Mouse (Mus musculus): Measurements from ENCODE around the gene Gnat3. TPM values are rescaled to one million over a fixed set of nuclear protein-coding genes. Genes with fewer than 3 reads are reported as not detected.

Gnat3 gene
- polyA plus RNA-seq, 1 experiment from 2014 or later = not detected

DNA sequence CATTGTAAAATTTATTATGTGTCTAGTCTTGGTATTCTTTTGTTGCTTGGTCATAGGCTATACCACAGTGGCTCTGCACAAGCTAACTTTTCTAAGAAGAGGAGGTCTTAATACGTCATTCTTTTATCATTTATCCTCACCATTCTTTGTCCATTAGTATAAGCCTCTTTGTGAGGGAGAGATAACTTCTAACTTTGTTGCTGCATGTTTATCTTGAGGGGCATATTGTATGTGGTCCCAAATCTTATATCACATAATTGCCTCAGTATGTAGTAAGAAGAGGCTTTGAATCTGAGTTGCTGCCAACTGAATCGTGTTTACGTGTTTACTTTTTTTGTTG is 8.0 kb downstream of the Gnat3 start:
- H3K36me3 ChIP-seq = no peaks in the 10 kb centered on the region
- no peaks in the 10 kb centered on the region for H3K9me3 ChIP-seq (replicated peaks)
- no peak overlapping the region for H3K9ac ChIP-seq
- H3K4me1 ChIP-seq (replicated peaks) = peaks cover 3% of the 10 kb centered on the region; the same call in 1 of the 2 replicates
- 82% methylated on average over 3 of the region's 3 CpGs for WGBS
- no peaks in the 10 kb centered on the region for H3K27me3 ChIP-seq (replicated peaks)
- H3K4me2 ChIP-seq = no peak overlapping the region
- no peak overlapping the region for H3K4me3 ChIP-seq
- no peak overlapping the region for H3K27ac ChIP-seq (ENCODE audit: poor library complexity, severe bottlenecking)
- no peak for ATAC-seq (ENCODE audit: insufficient number of reproducible peaks, low FRiP score)

DNA sequence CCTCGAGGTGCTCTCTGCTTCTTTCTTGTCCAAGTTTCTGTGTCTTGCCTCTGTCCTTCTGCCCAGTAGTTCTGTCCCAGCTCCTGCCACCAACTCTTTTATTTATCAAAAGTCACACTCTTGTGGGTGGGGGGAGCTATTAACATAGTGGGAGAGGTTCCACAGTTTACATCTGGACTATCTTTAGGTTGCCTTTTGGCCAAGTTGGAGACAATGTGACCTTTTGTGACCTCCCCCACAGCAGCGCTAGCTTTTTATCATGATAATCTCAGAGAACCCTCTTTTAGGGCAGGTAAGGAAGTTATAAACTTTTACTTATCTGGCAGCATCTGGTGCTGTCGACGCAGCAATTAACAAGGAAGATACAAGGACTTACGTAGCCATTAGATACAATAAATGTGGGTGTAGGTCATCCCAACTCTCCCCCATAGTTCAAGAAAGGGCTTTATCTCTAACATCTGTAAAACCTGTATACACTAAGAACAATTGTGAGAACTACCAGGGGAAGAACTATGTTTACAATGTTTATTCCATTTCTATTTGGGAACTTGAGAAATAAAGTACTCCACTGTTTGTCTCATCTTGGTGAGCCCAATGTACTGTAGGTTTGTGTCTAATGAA is 18.3 kb downstream of the Gnat3 start:
- ATAC-seq (ENCODE audit: insufficient number of reproducible peaks, low FRiP score) = no peak
- Histone ChIP-seq H3K9ac (no peak overlapping the region), H3K27ac (ENCODE audit: poor library complexity, severe bottlenecking) (no peak overlapping the region), H3K36me3 (no peaks in the 10 kb centered on the region), H3K4me3 (no peak overlapping the region), H3K9me3 (replicated peaks) (peaks cover 9% of the 10 kb centered on the region), H3K27me3 (replicated peaks) (no peaks in the 10 kb centered on the region), H3K4me2 (no peak overlapping the region), H3K4me1 (replicated peaks) (0 out of 2 replicates have a peak, but pooled peaks cover 3% of the 10 kb centered on the region)
- WGBS = 74% methylated on average over 5 of the region's 5 CpGs

GRCm38 (mm10) chr5:17982770-17983169 is 20.4 kb downstream of the Gnat3 start:
- 0 out of 2 replicates have a peak, but pooled peaks cover 3% of the 10 kb centered on the region for H3K4me1 ChIP-seq (replicated peaks)
- no peak overlapping the region for H3K4me2 ChIP-seq
- 6% methylated on average over 4 of the region's 4 CpGs for WGBS
- no peak overlapping the region for H3K4me3 ChIP-seq
- no peak overlapping the region for H3K27ac ChIP-seq (ENCODE audit: poor library complexity, severe bottlenecking)
- ATAC-seq (ENCODE audit: insufficient number of reproducible peaks, low FRiP score) = peak; percentile 90
- H3K9ac ChIP-seq = no peak overlapping the region
- H3K36me3 ChIP-seq = no peaks in the 10 kb centered on the region
- H3K9me3 ChIP-seq (replicated peaks) = peaks cover 9% of the 10 kb centered on the region
- H3K27me3 ChIP-seq (replicated peaks) = no peaks in the 10 kb centered on the region

DNA sequence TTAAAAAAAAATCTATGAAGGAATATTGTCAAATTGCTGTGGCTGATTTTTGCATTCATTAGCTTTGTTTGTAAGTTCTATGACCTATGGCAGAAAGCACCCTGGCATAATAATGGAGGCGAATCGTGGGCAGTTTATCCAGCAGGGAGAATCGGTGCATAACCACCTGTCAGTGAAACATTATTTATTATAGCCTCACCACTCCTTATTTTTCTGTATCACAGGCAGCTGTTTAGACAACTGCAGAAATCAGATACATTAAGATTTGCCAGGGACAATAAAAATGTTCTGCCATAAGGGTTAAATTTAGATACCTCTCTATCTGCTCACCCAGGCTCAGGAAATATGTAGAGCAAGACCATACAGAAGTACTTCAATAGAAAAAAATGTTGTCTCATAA is 22.2 kb downstream of the Gnat3 start:
- Histone ChIP-seq H3K36me3 (no peaks in the 10 kb centered on the region), H3K27me3 (replicated peaks) (no peaks in the 10 kb centered on the region), H3K4me3 (no peak overlapping the region), H3K4me2 (no peak overlapping the region), H3K9me3 (replicated peaks) (peaks cover 5% of the 10 kb centered on the region; the same call in 1 of the 2 replicates), H3K9ac (no peak overlapping the region), H3K4me1 (replicated peaks) (0 out of 2 replicates have a peak, but pooled peaks cover 3% of the 10 kb centered on the region), H3K27ac (ENCODE audit: poor library complexity, severe bottlenecking) (no peak overlapping the region)
- 88% methylated on average over 3 of the region's 3 CpGs for WGBS
- no peak for ATAC-seq (ENCODE audit: insufficient number of reproducible peaks, low FRiP score)

DNA sequence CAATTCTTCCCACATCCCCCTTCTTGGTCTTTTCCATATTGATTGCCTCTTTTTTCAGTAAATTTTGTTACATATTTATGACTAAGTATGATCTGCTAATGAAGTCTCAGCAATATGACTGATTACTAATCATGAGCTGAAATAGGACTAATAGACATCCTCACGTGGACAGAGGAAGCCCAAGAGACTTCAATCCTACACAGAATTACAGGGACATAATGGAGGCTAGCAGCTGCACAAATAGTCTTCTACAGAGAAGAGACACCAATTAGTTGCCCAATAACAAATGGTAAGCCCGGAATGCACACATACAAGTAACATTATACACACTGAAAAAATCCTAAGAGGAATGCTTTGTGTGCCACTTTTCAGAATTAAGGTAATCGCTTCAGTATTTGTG is 24.3 kb downstream of the Gnat3 start:
- H3K9ac ChIP-seq = no peak overlapping the region
- H3K4me3 ChIP-seq = no peak overlapping the region
- H3K27me3 ChIP-seq (replicated peaks) = no peaks in the 10 kb centered on the region
- no peaks in the 10 kb centered on the region for H3K36me3 ChIP-seq
- WGBS = 75% methylated on average over 3 of the region's 3 CpGs
- no peaks in the 10 kb centered on the region for H3K9me3 ChIP-seq (replicated peaks)
- H3K4me1 ChIP-seq (replicated peaks) = 0 out of 2 replicates have a peak, but pooled peaks cover under 1% of the 10 kb centered on the region
- no peak overlapping the region for H3K27ac ChIP-seq (ENCODE audit: poor library complexity, severe bottlenecking)
- no peak overlapping the region for H3K4me2 ChIP-seq
- ATAC-seq (ENCODE audit: insufficient number of reproducible peaks, low FRiP score) = no peak

DNA sequence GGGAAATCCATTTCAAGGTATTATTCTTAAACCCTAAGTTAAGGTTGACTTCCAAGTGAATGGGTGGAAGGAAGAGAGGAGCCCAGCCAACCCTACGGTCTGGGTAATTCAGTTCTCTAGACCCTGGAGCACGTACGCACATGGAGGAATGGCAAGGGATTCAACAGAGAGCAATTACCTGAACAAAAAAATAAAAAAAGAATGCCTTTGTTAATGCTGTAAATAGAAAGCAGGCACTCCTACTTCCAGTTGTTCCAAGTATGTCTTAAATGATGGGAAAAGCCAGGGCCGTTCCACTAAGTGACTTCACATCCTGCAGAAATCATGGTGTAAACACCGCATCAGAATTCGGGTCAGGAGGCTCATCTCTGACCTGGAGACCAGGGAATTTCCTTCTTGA is 28.3 kb downstream of the Gnat3 start:
- 85% methylated on average over 6 of the region's 6 CpGs for WGBS
- ATAC-seq (ENCODE audit: insufficient number of reproducible peaks, low FRiP score) = no peak

DNA sequence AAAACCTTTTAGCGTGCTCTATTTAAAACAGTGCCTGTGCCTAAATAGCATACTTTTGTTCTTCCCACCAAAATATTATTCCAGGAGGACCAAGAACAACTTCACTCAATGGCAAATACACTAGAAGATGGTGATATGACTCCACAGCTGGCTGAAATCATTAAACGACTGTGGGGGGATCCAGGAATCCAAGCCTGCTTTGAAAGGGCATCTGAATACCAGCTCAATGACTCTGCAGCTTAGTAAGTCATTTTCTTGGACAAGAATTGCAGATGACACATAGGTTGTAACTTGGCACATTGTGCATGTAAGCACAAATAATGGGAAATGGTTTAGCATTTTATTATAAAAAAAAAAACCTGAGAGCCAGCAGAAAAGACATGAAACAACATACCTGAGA is 37.2 kb downstream of the Gnat3 start:
- H3K4me1 ChIP-seq (replicated peaks) = no peaks in the 10 kb centered on the region
- no peaks in the 10 kb centered on the region for H3K27me3 ChIP-seq (replicated peaks)
- H3K27ac ChIP-seq (ENCODE audit: poor library complexity, severe bottlenecking) = no peak overlapping the region
- no peaks in the 10 kb centered on the region for H3K9me3 ChIP-seq (replicated peaks)
- 66% methylated on average over 2 of the region's 2 CpGs for WGBS
- H3K36me3 ChIP-seq = no peaks in the 10 kb centered on the region
- no peak overlapping the region for H3K4me3 ChIP-seq
- no peak overlapping the region for H3K9ac ChIP-seq
- no peak for ATAC-seq (ENCODE audit: insufficient number of reproducible peaks, low FRiP score)
- no peak overlapping the region for H3K4me2 ChIP-seq

More for the DNA sequence above, 28.3 kb downstream of the Gnat3 start:
- Histone ChIP-seq H3K27me3 (replicated peaks) (no peaks in the 10 kb centered on the region), H3K4me3 (no peak overlapping the region), H3K4me1 (replicated peaks) (no peaks in the 10 kb centered on the region), H3K9ac (no peak overlapping the region), H3K9me3 (replicated peaks) (no peaks in the 10 kb centered on the region), H3K27ac (ENCODE audit: poor library complexity, severe bottlenecking) (no peak overlapping the region), H3K36me3 (no peaks in the 10 kb centered on the region), H3K4me2 (no peak overlapping the region)

- Histone ChIP-seq H3K4me1 (replicated peaks) (no peaks in the 10 kb centered on the region), H3K36me3 (no peaks in the 10 kb centered on the region), H3K4me2 (no peak overlapping the region), H3K9me3 (replicated peaks) (no peaks in the 10 kb centered on the region), H3K4me3 (no peak overlapping the region), H3K27ac (ENCODE audit: poor library complexity, severe bottlenecking) (no peak overlapping the region), H3K9ac (no peak overlapping the region), H3K27me3 (replicated peaks) (no peaks in the 10 kb centered on the region)
- WGBS = 76% methylated on average over 6 of the region's 6 CpGs
- ATAC-seq (ENCODE audit: insufficient number of reproducible peaks, low FRiP score) = no peak
Observed at GRCm38 (mm10) chr5:18000185-18000584, 37.8 kb downstream of the Gnat3 start.

DNA sequence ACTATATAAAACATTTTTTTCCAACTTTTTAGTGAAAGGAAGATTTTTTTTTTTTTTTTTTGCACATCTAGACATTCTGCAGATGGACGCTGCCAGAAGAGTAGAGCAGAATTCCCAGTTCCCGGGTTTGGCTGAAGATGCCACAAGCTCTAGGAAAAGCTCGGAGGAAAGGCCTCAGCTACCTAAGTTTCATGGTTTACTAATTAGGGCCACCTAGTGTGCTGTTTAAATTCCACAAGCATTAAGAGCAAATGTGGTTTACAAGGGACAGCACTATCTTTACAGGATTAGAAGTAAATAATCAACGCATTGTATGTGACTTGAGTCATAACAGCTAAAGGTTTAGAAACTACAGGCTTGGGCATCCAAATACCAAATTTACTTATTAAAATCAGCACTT is 39.3 kb downstream of the Gnat3 start:
- ATAC-seq (ENCODE audit: insufficient number of reproducible peaks, low FRiP score) = no peak
- 33% methylated on average over 4 of the region's 4 CpGs for WGBS
- Histone ChIP-seq H3K27me3 (replicated peaks) (no peaks in the 10 kb centered on the region), H3K9ac (no peak overlapping the region), H3K4me1 (replicated peaks) (no peaks in the 10 kb centered on the region), H3K4me3 (no peak overlapping the region), H3K36me3 (no peaks in the 10 kb centered on the region), H3K27ac (ENCODE audit: poor library complexity, severe bottlenecking) (no peak overlapping the region), H3K9me3 (replicated peaks) (no peaks in the 10 kb centered on the region), H3K4me2 (no peak overlapping the region)

DNA sequence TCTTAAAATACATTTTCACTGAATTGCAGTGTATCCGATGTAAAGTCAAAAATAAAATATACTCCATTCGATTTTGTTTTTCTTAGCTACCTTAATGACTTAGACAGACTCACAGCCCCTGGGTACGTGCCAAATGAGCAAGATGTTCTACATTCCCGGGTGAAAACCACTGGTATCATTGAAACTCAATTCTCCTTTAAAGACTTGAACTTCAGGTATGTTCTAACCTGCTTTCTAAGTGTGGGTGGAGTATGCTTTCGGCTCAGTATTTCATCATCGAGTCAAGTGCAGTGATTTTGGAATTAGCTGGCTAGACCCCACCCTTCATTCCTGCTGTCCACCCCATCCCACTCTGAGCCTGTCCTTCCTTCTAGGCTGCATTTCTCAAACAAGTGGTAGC is 41.3 kb downstream of the Gnat3 start:
- Histone ChIP-seq H3K27me3 (replicated peaks) (no peaks in the 10 kb centered on the region), H3K9ac (no peak overlapping the region), H3K4me3 (no peak overlapping the region), H3K9me3 (replicated peaks) (no peaks in the 10 kb centered on the region), H3K36me3 (no peaks in the 10 kb centered on the region), H3K4me1 (replicated peaks) (no peaks in the 10 kb centered on the region), H3K4me2 (no peak overlapping the region), H3K27ac (ENCODE audit: poor library complexity, severe bottlenecking) (no peak overlapping the region)
- no peak for ATAC-seq (ENCODE audit: insufficient number of reproducible peaks, low FRiP score)
- 83% methylated on average over 6 of the region's 6 CpGs for WGBS

DNA sequence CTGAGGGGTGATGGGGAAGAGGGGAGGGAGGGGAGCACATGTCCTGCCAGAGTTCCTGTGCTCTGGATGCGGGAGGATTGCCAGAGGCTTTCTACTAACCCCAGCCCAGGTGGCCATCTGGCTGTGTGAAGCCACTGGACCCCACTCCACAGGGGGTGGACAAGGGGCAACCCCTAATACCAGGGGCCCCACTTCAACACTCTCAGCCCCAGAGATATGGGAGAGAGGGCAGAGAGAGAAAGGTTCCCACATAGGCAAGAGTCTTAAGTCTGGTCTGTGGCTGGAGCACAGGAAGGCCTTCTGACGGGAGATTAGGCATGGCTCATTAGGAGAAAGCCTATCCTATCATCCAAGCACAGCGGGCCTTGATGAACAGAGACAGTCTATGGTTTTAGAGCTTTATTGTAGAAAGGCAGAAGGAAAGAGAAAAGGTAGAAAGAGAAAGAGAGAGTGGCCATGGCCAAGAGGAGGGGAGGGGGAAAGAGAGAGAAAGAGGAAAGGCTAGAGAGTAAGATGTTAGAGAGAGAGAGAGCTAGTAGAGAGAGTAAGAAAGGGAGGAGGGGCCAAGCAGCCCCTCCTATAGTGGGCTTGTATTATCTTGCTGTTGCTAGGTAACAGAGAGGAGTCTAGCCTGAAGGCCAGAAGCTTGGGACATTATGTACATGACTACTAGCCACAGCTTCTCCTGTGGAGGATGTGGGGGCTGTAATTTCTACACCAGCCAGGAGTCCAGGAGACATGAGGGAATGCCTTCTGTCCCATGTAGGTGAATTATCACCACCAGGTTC is 42.7 kb downstream of the Gnat3 start:
- Histone ChIP-seq H3K4me1 (replicated peaks) (no peaks in the 10 kb centered on the region), H3K27me3 (replicated peaks) (no peaks in the 10 kb centered on the region), H3K36me3 (no peaks in the 10 kb centered on the region), H3K4me3 (no peak overlapping the region), H3K9me3 (replicated peaks) (no peaks in the 10 kb centered on the region), H3K9ac (no peak overlapping the region), H3K4me2 (no peak overlapping the region), H3K27ac (ENCODE audit: poor library complexity, severe bottlenecking) (no peak overlapping the region)
- WGBS = 76% methylated on average over 3 of the region's 3 CpGs
- no peak for ATAC-seq (ENCODE audit: insufficient number of reproducible peaks, low FRiP score)

All from heart, embryonic 12.5 days (tissue).